Mouse (Mus musculus) CD4-positive, CD25-positive, alpha-beta regulatory T cell, adult 2 months (primary cell): ENCODE measurements around the gene Pigr.

Experiments
- DNase-seq: peaks from one replicate; pipeline ENCODE4 v3.0.0-alpha.2; 2012; ENCODE audit warnings: low read depth, low spot score

The Pigr gene

DNA sequence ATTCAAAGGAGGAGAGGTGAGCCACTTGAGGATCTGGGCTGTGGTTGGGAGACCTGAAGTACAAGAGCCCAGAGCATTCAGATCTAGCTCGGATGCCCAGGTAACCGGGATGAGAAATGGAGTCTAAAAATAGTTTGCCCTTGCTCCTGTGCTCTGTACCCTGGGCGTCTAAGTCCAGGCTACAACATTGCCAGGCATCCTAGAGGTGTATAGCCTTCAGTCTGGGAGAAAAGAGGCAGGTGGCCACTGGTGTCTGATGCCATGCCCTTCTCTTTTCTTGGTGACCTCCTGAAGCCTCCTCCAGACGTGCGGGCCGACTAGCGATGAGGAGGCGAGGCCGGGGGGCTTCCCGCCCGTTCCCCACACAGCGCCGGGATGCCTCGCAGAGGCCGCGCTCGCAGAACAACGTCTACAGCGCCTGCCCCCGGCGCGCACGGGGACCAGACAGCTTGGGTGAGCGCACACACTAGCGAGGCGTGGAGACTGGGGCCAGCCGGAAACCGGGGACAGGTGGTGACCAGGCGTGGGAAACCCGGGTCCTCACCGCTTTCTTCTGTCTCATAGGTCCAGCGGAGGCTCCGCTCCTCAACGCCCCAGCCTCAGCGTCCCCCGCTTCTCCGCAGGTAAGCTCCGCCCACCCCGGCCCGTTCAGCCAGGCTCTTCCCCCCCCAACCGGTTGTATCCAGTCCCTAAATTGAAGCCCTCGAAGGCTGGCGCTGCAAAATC is 51.6 kb downstream of the Pigr start:
- DNase-seq = peak; percentile 71

DNA sequence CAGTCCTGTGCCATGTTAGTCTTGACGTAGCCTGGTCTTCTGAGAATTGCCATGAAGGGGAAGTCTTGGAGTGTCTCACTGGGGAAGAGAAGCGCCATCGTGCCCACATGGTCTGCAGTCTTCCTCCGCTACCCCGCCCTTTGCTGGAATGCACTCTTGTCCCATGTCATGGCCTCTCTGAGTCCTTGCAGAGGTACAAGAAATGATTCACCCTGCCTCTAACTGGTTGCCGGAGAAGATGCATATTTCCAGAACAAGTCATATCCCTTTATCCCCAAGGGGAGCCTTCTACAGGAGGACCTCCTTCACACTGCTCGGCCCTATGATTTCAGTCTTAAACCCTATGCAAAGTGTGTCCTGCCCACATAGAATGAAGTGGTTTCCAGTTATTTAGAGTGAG is 53.4 kb downstream of the Pigr start:
- no peak for DNase-seq

DNA sequence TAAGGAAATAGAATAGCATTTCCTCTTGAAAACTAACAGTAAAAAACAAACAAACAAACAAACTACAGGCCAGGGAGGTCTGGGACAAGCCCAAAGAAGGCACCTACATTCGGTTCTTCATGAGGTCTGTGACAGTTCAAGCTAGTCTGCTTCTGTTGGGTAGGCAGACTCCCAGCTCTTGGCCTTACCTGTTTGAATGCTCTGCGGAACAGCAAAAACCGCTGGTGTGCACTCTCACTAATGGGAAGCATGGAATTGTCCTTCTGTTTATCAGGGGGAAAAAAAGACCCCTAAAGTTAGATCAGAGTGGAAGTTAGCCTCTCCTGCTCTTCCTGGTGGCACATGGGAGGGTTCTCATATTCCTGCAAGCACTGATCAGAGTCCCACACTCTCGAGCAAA is 56.7 kb downstream of the Pigr start:
- no peak for DNase-seq

DNA sequence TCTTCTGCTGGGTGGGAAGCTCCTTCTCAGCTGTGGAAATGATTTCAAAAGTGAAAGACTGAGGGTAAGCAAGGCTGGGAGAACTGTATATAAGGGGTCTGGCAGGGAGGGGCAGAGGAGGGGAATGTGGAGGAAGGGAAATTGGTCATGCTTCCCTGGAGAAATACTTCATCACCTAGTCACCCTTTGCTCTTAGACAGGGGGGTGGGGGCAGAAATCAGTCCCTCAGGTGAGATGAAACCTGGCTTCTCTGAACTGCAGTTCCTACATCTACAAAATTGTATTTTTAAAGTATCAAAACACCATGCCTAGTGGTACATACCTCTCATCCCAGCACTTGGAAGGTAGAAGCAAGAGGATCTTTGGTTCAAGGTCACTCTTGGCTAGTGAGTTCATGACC is 60.9 kb downstream of the Pigr start, which contains the start of gene Il24:
Gene Il24 (minus strand): TSS at position 101 of the 400 bp plus-strand sequence.
- DNase-seq = no peak

DNA sequence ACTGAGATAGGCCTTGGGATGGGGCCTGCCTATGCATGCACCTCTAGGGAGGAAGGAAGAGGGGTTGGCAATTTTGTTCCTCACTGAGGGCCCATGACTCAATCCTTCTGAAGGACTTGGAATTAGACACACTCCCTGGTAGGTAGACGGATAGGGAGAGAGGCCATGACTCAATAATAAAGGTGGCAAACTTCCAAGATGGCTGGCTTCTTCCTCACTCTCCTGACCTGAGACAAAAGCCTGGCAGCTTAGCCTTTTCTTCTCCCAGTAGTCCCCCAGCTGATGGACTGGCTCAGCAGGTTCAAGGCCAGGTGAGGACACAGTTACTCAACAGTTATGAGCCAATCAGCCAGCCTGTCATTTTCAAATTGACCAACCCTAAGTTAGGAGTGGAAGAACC is 66.0 kb downstream of the Pigr start:
- no peak for DNase-seq

DNA sequence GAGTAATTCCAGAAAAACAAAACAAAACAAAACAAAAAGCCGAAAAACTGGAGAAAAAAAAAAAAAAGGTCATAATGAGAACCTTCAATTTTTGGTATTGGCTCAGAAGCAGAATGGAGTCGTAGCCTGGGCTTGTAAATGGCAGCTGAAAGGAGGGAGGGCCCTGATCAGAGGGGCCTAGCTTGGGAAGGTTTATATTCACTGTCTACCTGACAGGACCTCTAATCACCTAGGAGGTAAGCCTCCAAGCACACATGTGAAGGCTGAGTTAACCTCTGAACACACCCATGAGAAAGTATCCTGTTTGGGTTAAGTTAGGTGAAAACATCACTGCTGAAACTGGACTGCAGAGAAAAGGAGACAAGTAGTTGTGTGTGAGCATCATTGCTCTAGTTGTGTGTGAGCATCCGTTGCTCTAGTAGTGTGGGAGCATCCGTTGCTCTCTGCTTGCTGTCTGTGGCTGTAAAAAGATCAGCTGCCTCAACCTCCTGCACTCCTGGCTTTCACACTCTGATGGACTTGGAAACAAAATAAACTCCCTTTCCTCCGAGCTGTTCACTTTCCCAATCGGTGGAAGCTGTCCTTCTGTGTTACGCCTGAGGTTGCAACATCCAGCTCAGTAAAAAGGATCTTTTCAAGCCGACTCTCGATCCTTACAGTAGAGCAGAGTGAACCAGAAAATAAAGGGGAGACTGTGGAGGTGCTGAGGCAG is 67.0 kb downstream of the Pigr start:
- no peak for DNase-seq

DNA sequence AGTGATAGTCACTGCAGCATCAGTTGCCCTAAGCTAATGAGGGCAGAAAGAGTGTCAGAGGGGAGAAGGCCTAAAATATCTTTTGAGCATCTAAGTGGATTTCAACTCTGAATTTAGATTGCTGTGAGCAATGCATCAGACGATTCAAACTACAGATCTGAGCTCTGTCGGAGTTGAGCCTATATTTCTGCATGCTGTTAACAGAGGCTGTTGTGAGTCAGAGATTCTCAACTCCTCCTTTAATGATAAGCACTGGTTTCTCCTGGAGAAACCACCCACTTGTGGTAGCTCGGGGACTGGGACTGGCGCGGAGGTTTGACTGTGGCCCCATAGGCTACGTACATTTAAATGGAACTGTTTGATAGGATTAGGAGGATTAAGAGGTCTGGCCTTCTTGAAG is 68.0 kb downstream of the Pigr start:
- no peak for DNase-seq
